Mouse (Mus musculus) embryonic fibroblast, embryonic 13.5 days (primary cell): Measurements from ENCODE around the gene Sestd1. TPM values are rescaled to one million over a fixed set of nuclear protein-coding genes. Genes with fewer than 3 reads are reported as not detected.

Experiments
- H3K27ac ChIP-seq: 2 replicates; pipeline ENCODE4 v1.5.1; 2012; ENCODE audit warnings: low read length, control low read depth, inconsistent platforms; ENCODE audit not compliant: insufficient read depth
- H3K4me1 ChIP-seq: 2 replicates; pipeline ENCODE4 v1.6.1; 2011; ENCODE audit warnings: low read length; ENCODE audit not compliant: control insufficient read depth, insufficient read depth
- H3K4me3 ChIP-seq: 2 replicates; pipeline ENCODE4 v1.5.1; 2011; ENCODE audit warnings: mild to moderate bottlenecking, control low read depth, low read length; ENCODE audit not compliant: insufficient read depth
- CTCF ChIP-seq: IDR thresholded peaks from 2 replicates; pipeline ENCODE4 v1.5.1; 2011; ENCODE audit warnings: mild to moderate bottlenecking, control low read depth, low read length, moderate library complexity, borderline replicate concordance; ENCODE audit not compliant: insufficient read depth
- POLR2A ChIP-seq: IDR thresholded peaks from 2 replicates; pipeline ENCODE4 v1.6.1; 2011; ENCODE audit warnings: low read depth, mild to moderate bottlenecking, control low read depth, low read length, moderate library complexity
- polyA plus RNA-seq: library from polyadenylated mRNA; stranded (reverse); fragments of >200 nt; gene quantifications from 2 replicates; pipeline ENCODE4 v1.2.4, GENCODE M21; 2011; ENCODE audit warnings: low read depth; ENCODE audit not compliant: missing spikeins, insufficient read length

Sestd1 gene
- polyA plus RNA-seq, result 28.1 and 33.0 TPM in 2 replicates

DNA sequence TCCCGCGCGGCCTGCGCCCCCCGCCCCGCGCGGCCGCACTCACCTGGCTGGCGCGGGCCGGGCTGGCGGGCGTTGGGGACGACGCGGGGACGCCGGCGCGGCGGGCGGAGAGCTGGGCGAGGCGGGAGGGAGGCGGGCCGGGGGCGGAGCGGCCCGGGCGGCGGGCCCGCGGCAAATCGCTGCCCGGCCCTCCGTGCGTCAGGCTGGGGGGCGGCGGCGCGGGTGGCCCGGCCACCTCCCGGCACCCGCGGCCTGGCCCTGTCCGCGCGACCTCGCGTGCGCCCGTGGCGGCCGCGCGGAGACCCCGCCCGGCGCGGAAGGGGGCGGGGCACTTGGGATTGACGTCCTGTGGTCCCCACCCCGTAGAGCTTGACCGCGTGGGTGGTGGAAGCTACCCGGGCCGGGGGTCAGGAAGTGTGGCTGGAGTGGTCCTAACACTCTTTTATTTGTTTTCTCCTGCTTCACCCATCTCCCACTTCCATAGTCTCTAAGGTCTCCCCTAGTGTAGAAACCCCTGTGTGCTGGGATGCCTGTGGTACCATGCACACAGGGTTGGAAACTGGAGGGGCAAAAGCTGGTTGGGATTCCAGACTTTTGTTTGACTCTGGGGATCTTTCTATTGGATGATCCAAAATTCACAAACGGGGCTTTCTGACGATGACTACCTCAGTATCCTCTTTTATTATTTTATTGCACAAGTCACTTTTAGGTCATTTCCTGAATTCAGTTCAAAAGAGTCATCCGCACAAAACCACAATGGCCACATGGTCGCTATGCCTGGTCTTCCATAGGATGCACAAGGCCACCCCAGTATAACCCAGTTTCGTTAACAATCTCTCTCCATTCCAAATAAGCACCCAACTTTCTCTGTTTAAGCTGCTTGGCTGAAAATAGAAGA, at the start of gene Sestd1:
TSS of gene Sestd1 (minus strand) at position 81 of the 898 bp plus-strand sequence.
- Histone ChIP-seq H3K27ac (peak within 1 kb of the TSS; percentile 89), H3K4me1 (peaks cover 8% of the 10 kb centered on the region), H3K4me3 (peak within 1 kb of the TSS; percentile 77)
- TF ChIP-seq POLR2A, result peak; percentile 33; the same call in 1 of the 2 replicates
- no peak for TF ChIP-seq CTCF

- peaks cover 5% of the 10 kb centered on the region for H3K4me1 ChIP-seq
- H3K27ac ChIP-seq, result no peak overlapping the region
- no peak for TF ChIP-seq POLR2A
- no peak for TF ChIP-seq CTCF
- no peak overlapping the region for H3K4me3 ChIP-seq
Measured at GRCm38 (mm10) chr2:77327246-77327645, 46.9 kb upstream of the Sestd1 start.

GRCm38 (mm10) chr2:77323739-77324138, 43.3 kb upstream of the Sestd1 start:
- TF ChIP-seq CTCF, result no peak
- TF ChIP-seq POLR2A, result no peak
- H3K4me3 ChIP-seq, result no peak overlapping the region
- peaks cover 5% of the 10 kb centered on the region for H3K4me1 ChIP-seq
- H3K27ac ChIP-seq, result no peak overlapping the region; the same call in 1 of the 2 replicates

DNA sequence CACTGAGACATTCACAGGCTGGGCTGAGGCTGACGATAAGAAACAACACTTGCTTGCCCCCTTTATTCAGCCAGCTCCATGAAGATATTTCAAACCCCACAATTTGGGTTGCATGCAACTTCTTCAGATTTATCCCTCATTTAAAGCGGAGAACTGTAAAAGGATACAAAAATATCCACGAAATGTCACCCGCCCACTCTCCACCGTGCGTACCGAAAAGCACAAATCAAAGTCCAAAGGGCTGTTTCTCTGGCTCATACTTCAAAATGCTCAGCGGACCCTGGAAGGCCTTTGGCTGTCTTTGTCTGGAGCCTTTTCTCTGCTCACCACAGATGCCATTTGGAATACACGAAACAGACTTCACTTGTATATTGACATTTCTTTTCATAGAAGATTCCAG, 42.8 kb upstream of the Sestd1 start:
- Histone ChIP-seq H3K27ac (no peak overlapping the region), H3K4me1 (peaks cover 5% of the 10 kb centered on the region), H3K4me3 (no peak overlapping the region)
- TF ChIP-seq POLR2A (no peak), CTCF (no peak)

- Histone ChIP-seq H3K4me1 (peaks cover 5% of the 10 kb centered on the region), H3K4me3 (no peak overlapping the region), H3K27ac (no peak overlapping the region)
- TF ChIP-seq CTCF (no peak), POLR2A (no peak)
Measured at GRCm38 (mm10) chr2:77319196-77319595, 38.8 kb upstream of the Sestd1 start.

GRCm38 (mm10) chr2:77316961-77317360, 36.6 kb upstream of the Sestd1 start:
- TF ChIP-seq POLR2A (no peak), CTCF (no peak)
- Histone ChIP-seq H3K4me1 (no peaks in the 10 kb centered on the region), H3K27ac (no peak overlapping the region), H3K4me3 (no peak overlapping the region)

- no peaks in the 10 kb centered on the region for H3K4me1 ChIP-seq
- no peak overlapping the region for H3K27ac ChIP-seq
- no peak overlapping the region for H3K4me3 ChIP-seq
- TF ChIP-seq POLR2A, result no peak
- no peak for TF ChIP-seq CTCF
Measured at GRCm38 (mm10) chr2:77313846-77314245, 33.5 kb upstream of the Sestd1 start.

- no peak for TF ChIP-seq CTCF
- no peak overlapping the region for H3K4me3 ChIP-seq
- H3K4me1 ChIP-seq, result no peaks in the 10 kb centered on the region
- H3K27ac ChIP-seq, result no peak overlapping the region
Measured at GRCm38 (mm10) chr2:77312616-77313015, 32.2 kb upstream of the Sestd1 start.

- no peak for TF ChIP-seq POLR2A
- peak; percentile 35; the same call in 1 of the 2 replicates for TF ChIP-seq CTCF
- Histone ChIP-seq H3K4me1 (no peaks in the 10 kb centered on the region), H3K4me3 (no peak overlapping the region), H3K27ac (no peak overlapping the region)
Measured at GRCm38 (mm10) chr2:77309313-77309712, 28.9 kb upstream of the Sestd1 start.

DNA sequence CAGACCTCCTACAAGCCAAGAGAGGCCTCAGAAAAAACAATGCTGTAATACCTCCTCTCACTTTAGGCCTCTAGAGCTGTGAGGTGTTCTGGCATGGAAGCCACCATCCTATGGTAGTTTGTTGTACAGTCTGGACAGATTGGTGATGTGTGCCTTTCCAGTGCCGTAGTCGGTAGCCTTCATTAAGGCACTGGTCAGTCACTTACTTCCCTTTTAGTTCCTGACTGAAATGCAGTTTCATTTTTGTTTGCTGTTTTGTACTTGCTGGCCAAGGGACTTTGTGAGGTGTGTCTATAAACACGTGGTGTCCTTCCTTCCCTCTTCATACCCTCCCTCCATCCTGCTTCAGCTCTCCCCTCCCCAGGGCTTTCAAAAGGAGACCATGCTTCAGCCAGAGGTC, 24.1 kb upstream of the Sestd1 start:
- Histone ChIP-seq H3K27ac (no peak overlapping the region), H3K4me3 (no peak overlapping the region), H3K4me1 (no peaks in the 10 kb centered on the region)
- TF ChIP-seq CTCF (no peak), POLR2A (no peak)

- H3K27ac ChIP-seq, result no peak overlapping the region
- no peak for TF ChIP-seq CTCF
- TF ChIP-seq POLR2A, result no peak
- H3K4me3 ChIP-seq, result no peak overlapping the region
- no peaks in the 10 kb centered on the region for H3K4me1 ChIP-seq
Measured at GRCm38 (mm10) chr2:77303716-77304115, 23.3 kb upstream of the Sestd1 start.
